Mouse (Mus musculus) adipocyte (in vitro differentiated cells): ENCODE results near the gene Plg.

Source experiments
- DNase-seq: peaks from one replicate; pipeline ENCODE4 v3.0.0-alpha.2; 2016; ENCODE audit warnings: low spot score

Plg gene

GRCm38 (mm10) chr17:12385049-12385794, 6.8 kb downstream of the Plg start:
- no peak for DNase-seq

DNA sequence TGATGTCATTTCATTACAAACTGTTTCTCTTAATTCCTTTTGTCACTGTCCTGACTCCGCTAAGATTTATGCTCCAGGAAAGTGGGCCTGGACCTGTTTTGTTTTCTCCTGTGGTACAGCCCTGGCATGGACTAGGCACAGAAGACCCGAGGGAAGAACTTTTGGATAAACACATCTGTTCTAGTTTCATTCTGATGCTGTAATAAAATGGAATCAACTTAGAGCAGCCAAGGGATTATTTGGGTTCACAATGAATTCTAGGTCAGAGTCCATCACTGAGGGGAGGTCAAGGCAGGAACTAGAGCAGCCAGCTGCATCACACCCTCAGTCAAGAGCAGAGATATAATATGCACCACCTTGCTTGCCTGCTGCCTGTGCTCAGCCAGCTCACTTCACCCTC, 9.4 kb downstream of the Plg start:
- no peak for DNase-seq

DNA sequence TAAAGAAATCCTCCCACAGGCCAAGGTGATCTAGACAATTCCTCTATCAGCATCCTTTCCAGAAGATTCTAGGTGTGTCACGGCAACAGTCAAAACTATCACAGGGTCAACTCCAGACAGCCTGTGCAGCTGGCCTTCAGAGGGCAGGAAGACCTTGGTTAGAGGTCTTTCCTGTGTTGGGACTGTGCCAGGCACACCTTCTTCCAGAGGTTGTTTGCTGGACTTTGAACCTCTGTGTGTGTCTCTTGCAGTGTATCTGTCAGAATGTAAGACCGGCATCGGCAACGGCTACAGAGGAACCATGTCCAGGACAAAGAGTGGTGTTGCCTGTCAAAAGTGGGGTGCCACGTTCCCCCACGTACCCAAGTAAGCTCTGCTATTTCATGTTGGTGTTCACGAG, 9.8 kb downstream of the Plg start:
- no peak for DNase-seq

DNA sequence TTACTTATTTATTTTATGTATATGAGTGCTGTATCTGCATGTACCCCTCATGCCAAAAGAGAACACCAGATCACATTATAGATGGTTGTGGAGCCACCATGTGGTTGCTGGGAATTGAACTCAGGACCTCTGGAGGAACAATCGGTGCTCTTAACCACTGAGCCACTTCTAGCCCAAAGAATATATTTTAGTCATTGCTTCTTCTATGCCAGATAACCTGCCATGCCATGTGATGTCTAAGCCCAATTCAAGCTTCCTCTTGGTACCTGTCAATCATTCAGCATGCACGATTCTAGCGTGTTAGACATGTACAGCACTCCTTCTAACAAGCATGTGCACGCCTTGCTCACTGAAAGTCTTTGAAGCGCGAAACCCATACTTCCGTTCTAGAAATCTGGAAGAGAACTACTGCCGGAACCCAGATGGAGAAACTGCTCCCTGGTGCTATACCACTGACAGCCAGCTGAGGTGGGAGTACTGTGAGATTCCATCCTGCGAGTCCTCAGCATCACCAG, 17.8 kb downstream of the Plg start:
- DNase-seq = no peak

GRCm38 (mm10) chr17:12403420-12403819, 25.0 kb downstream of the Plg start:
- DNase-seq = no peak

- DNase-seq = no peak
Observed at GRCm38 (mm10) chr17:12409346-12409944, 31.0 kb downstream of the Plg start.

- DNase-seq = peak; percentile 29
Observed at GRCm38 (mm10) chr17:12412181-12412890, 33.9 kb downstream of the Plg start.

DNA sequence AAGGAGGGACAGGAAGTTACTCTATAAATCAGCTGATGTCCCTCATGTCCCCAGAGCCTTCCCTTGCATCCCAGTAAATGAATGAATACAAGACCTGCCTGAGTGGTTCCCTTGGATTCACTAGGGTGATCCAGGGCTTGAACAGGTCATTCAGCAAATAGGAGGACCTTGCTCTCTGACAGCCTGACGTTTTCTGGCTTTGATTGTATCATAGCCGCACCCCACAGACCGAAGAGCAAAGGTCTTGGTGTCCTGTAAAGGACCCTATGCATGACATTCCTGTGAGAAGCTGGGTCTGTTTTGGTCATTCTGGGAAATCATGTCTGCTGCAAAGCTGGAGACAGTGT, 34.5 kb downstream of the Plg start:
- DNase-seq = no peak

GRCm38 (mm10) chr17:12415031-12415735, 36.8 kb downstream of the Plg start:
- DNase-seq = peak; percentile 86

DNA sequence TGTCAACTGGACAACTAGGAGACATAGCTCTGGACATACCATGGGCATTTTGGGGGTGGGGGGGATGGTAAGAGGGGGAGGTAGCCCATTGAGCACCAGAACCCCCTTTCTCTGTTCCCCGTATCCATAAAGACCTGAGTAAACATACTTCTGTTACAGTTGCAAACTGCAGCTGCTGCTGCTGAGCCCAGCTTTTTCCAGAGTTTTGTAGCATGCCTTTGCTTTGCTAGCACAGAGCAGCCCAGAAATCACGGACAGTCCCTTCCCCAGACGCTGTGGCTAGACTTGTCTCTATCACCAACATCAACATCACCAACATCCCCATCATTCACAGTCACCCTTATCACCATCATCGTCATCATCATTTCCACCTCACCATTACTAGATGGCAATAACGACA, 37.3 kb downstream of the Plg start:
- DNase-seq = peak; percentile 26

DNA sequence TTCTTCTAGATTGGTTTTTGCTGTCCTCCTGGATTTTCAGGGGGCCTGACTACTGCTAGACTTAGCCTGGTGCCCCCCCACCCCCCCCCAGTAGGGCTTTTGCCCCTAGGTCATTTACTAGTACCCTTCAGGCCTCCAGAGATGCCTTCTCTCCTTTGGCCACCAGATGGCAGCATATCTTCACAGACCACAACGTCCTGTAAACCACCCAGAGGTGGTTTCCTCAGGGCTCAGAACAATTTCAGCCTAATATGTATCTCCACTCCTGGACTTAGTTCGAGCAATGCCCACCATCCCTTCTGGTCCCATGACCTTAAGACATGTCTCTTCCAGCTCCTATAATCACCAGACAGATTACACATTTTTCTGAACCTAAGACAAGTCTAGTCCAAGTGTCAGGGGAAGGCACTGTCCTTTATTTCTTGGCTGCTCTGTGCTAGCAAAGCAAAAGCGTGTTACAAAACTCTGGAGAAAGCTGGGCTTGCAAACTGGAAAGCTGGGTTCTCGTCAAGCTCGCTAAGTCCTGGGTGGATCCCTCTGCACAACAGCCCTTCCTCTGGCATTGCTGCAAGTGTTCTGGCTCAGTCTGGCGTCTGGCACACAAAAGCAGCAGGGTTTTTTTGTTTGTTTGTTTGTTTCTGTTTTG, 38.0 kb downstream of the Plg start:
- peak; percentile 90 for DNase-seq

DNA sequence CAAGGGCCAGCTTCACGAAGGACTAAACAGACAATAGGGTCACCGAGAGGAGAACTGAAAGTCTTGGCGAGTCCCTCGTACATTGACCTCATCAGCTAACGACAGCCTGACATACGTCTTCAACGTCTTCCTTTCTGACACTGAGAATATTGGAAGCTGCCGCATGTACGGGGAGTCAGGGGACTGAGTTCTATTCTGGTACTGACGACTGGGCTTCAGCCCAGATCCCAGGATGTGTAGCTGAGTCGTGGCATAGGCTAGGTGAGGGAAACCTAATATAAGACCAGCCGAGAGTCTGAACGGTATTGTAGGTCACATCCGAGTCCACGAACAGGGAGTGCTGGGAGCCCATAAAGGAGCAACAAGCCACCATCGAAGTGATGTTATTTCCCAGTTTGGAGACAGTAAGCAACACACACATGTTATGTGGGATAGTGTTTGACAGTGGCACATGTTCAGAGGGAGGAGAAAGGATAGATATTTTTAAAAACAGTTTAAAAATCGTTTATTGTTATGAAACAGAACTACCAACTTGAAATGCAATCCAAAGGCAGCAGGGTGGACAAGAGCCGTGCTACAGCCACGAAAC, 41.2 kb downstream of the Plg start:
- DNase-seq = no peak

DNA sequence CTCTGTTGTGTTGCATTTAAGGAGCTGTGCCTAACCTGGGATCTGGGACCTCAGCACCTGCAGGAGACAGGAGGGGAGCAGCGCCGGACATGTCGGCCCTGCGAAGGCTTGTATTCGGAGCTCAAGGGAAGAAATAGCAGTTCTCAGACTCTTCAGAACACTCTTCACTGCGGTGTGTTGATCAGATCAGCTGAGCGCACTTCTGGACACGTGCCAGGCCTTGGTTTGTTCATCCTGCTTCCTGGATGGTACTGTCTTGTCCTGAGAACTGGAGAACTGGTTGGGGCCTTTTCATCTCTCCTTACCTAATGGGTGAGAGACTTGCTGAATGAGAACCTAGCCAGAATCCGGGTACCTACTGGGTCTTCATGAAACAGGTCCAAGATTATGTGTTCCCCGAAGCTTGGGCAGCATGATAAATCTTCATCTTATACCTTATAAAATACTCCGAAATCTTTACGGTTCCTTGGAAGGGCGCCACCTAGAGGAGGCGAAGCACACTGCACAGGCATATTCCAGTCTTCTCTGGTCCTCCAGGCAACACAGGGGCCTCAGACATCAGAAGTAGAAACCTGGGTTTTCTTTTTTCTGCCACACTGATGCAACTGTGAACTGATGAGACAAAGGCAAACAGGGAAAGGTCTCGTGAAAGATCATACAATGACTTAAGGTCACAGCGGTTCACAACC, 42.6 kb downstream of the Plg start:
- DNase-seq = no peak

GRCm38 (mm10) chr17:12422143-12422542, 43.7 kb downstream of the Plg start:
- DNase-seq = no peak

DNA sequence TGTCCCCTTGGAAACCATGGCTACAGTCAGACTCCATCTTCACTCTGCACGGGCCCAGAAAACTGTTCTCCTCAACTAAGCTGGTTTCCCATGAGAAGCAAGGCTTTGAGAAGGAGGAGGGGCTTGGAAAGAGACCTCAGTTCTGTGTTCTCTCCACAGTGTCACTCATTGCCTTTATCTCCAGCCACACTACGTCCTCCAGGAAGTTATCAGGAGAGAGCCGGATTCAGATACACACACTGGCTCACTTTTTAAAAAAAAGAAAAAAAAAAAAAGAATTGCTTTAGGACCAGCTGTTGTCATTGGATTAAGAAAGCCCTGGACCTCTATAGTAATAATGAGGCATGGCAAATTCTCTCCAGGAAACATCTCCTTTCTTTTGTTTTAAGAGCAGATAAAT, 48.7 kb downstream of the Plg start:
- DNase-seq = no peak

DNA sequence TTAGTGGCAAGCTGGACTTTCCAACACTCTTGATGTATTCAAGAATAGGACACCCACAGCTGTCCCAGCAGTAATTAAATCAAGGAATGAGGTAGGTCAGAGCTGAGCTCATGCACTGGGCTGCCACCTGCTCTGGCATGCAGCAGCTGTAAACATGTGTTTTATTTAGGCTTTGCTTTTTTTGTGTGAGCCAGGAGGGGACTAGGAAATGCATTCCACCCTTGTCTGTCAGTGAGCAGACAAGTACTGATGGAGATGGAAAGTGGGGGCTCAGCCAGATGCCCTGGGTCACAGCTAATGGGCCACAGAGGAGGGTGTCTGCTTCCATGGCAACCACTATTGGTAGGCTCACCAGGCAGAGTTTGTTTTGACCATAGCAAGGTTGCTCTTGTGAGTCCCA, 50.0 kb downstream of the Plg start:
- no peak for DNase-seq

DNA sequence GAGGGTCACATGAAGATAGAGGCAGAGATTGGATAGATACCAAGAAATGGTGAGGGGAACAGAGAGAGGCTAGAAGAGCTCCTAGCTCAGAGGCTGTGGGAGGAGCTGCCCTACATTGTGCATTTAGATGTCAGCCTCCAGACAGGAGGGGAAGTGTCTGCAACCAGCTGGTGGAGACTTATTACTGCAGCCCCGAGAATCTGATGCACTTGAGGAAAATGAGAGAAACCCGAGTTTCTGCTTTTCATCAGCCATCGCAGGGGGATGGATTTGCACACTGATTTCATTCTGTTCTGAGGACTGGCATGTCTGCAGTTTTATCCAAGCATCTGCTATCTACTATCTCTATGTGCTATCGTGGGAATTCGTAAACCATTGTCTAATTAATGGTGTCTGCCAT, 53.3 kb downstream of the Plg start:
- DNase-seq = no peak

DNA sequence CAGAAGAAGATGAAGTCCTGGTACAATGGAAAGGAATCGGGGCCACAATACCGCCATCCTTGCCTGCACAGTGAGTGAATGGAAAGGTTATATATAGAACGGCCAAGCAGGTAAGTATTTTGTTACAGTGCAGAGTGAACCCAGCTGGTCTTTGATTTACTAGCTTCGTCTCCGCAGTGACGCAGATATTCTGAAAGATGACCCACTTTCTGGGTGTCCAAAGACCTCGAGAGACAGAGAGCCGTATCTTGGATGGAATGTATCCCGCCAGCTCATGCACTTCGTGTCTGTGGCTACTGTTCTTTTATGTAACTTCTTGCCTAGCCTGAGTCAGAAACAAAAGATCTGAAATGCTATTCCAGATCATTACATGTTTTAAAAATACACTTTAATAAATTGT, 59.4 kb downstream of the Plg start:
- DNase-seq = no peak

DNA sequence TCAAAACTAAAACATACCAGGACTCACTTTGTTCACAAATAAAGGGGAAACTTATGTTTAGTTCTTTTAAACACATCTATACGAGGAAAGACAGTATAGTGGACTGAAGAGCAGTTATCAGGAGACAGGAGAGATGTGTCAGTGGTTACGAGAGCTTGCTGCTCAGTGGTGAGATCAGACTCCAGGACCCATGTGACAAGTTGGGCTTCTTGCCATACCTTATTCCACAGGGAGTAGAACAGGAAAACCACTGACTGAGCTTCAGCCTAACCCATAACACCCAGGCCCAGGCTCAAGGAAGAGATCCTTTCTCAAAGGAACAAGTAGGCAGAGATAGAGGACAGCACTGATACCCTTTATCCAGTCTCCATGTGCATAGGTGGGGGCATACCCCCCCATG, 66.2 kb downstream of the Plg start:
- peak; percentile 52 for DNase-seq

- no peak for DNase-seq
Observed at GRCm38 (mm10) chr17:12451234-12451633, 72.8 kb downstream of the Plg start.

GRCm38 (mm10) chr17:12452862-12453531, 74.6 kb downstream of the Plg start:
- DNase-seq = no peak
